Mouse (Mus musculus): ENCODE data around the gene Clic3. TPM values are rescaled to one million over a fixed set of nuclear protein-coding genes. Genes with fewer than 3 reads are reported as not detected.

Gene Clic3
- polyA plus RNA-seq, 1 experiment from 2014 or later = 3.2 TPM

- Histone ChIP-seq H3K27me3 (no peaks in the 10 kb centered on the region), H3K9ac (no peak overlapping the region), H3K27ac (replicated peaks) (no peak overlapping the region), H3K4me3 (no peak overlapping the region), H3K36me3 (no peaks in the 10 kb centered on the region), H3K9me3 (no peaks in the 10 kb centered on the region), H3K4me2 (no peak overlapping the region), H3K4me1 (replicated peaks) (peaks cover 8% of the 10 kb centered on the region)
- WGBS = 45% methylated on average over 4 of the region's 4 CpGs
- no peak for ATAC-seq (ENCODE audit: low read depth)
These were observed 39.8 kb downstream of the Clic3 start for GRCm38 (mm10) chr2:25496462-25496861.

DNA sequence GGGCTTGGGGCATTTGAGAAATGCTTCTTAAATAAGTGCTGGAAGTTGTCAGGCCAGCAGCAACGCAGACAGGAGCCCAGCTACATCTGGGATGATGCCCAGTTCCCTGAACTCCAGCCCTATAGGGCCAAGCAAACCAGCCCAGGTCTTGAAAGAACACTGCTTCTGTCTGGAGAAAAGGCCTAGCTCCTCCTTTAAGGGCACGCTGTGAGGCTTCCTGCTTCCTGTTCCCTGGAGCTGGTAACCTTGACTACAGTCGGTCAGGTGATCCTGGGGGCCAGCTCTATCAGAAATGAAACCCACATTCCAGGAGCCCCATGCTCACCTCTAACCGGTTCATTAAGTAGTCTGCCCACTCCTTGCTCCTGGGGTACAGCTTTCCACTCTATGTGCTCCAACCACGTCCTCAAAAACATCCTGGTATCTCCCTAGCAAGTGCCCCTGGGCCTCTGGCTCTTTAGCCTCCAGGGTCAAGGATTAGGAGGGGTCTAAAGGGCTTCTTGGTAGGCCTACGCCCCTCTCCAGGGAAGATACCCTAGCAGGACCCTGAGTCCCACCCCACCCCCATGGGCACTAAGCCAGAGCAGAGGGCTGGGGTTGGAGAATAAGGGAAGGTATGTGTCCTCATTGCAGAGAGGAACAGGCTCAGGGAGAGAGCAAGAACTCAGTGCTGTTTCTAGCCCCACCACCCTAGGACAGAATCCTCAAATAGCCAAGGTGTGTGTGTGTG is 41.4 kb downstream of the Clic3 start:
- Histone ChIP-seq H3K27me3 (no peaks in the 10 kb centered on the region), H3K27ac (replicated peaks) (no peak overlapping the region), H3K9me3 (no peaks in the 10 kb centered on the region), H3K36me3 (peaks cover 4% of the 10 kb centered on the region), H3K4me2 (no peak overlapping the region), H3K4me3 (no peak overlapping the region), H3K4me1 (replicated peaks) (peaks cover 18% of the 10 kb centered on the region), H3K9ac (peak overlapping the region; percentile 8; the same call in 1 of the 2 replicates)
- WGBS = 62% methylated on average over 6 of the region's 6 CpGs
- ATAC-seq (ENCODE audit: low read depth) = no peak

GRCm38 (mm10) chr2:25498622-25499478 is 42.2 kb downstream of the Clic3 start:
- no peak overlapping the region for H3K27ac ChIP-seq (replicated peaks)
- WGBS = 73% methylated on average over 15 of the region's 15 CpGs
- H3K4me2 ChIP-seq = no peak overlapping the region
- H3K9me3 ChIP-seq = no peaks in the 10 kb centered on the region
- H3K36me3 ChIP-seq = peaks cover 13% of the 10 kb centered on the region
- ATAC-seq (ENCODE audit: low read depth) = no peak
- H3K4me3 ChIP-seq = no peak overlapping the region
- H3K4me1 ChIP-seq (replicated peaks) = peaks cover 18% of the 10 kb centered on the region
- H3K9ac ChIP-seq = no peak overlapping the region
- H3K27me3 ChIP-seq = no peaks in the 10 kb centered on the region

DNA sequence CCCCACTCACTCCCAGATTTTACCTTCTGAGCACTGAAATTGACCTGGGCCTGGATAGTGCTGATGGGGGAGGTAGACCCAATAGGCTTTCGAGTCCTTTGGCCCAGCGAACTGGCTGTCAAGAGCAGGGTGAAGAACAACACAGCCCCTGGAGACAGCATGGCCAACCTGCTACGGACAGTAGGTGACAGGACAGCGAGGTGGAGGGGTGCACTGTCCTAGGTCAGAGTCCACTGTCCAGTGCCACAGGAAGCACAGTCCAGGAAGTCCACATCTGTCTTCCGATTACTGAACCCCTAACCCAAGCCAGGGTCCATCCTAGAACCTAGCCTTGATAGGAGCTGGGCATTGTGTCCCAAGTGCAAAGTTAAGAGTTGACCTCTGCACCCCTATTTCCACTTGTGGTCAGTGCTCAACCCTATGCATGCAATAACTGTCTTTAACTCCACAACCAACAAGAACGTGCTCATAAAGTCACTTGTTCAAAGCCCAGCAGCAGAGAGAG is 43.5 kb downstream of the Clic3 start:
- Histone ChIP-seq H3K9ac (peak overlapping the region; percentile 58), H3K9me3 (no peaks in the 10 kb centered on the region), H3K4me3 (peak overlapping the region; percentile 93), H3K27ac (replicated peaks) (no peak overlapping the region), H3K4me2 (peak overlapping the region; percentile 100), H3K36me3 (peaks cover 26% of the 10 kb centered on the region), H3K4me1 (replicated peaks) (peaks cover 18% of the 10 kb centered on the region), H3K27me3 (no peaks in the 10 kb centered on the region)
- peak; percentile 19 for ATAC-seq (ENCODE audit: low read depth)
- 71% methylated on average over 6 of the region's 6 CpGs for WGBS

DNA sequence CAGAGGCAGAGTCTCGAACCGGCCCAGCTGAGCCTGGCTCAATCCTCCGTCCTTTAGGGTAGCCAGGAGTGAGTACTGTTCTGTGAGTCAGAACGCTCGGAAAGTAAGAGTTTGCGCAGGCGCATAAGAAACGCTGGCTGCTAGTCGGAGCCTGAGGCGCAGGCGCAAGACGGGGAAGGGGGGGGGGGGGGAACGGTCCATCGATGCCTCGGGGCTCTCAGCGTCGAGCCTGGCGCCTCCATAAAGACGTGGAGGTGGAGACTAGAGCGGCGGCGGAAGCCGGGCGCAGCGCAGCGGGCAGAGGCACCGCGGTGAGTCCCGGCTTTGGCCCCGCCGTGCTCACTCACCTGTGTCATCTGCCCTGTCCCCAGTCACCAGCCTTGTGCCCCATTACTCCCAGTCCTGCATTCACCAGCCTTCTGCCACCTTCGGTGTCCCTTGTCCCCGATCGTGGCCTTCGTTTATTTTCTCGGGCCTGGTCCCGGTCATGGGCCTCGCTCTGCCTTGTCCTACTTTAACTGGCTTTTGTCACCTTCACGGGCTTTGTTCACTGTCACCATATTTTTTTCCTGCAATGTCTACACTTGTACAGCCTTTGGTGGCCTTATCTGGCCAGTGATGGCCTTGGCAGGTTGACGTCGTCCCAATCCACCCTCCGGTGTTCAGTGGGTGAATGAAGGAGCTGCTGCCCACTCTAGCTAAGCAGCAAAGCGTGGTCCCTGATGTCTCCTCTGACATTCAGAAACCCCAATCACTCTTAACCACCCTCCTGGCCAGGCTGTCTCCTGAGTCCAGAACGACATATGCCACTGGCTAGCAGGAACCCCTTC is 44.2 kb downstream of the Clic3 start, which contains the start of gene Fbxw5:
Gene Fbxw5 (plus strand): TSS at position 175 of the 830 bp plus-strand sequence.
- H3K4me1 ChIP-seq (replicated peaks) = peaks cover 18% of the 10 kb centered on the region
- H3K27ac ChIP-seq (replicated peaks) = peak within 1 kb of the TSS; percentile 84
- H3K9ac ChIP-seq = peak within 1 kb of the TSS; percentile 99
- WGBS = 2% methylated on average over 37 of the region's 44 CpGs
- peak within 1 kb of the TSS; percentile 100 for H3K4me2 ChIP-seq
- H3K9me3 ChIP-seq = no peaks in the 10 kb centered on the region
- peak within 1 kb of the TSS; percentile 93 for H3K4me3 ChIP-seq
- no peaks in the 10 kb centered on the region for H3K27me3 ChIP-seq
- H3K36me3 ChIP-seq = peaks cover 32% of the 10 kb centered on the region
- ATAC-seq (ENCODE audit: low read depth) = peak; percentile 87

GRCm38 (mm10) chr2:25501593-25502486 is 45.2 kb downstream of the Clic3 start, which contains the start of gene C8g:
Gene C8g (minus strand): TSS chr2:25501719.
- H3K36me3 ChIP-seq = peaks cover 37% of the 10 kb centered on the region
- no peaks in the 10 kb centered on the region for H3K27me3 ChIP-seq
- H3K4me2 ChIP-seq = peak within 1 kb of the TSS; percentile 100
- no peaks in the 10 kb centered on the region for H3K9me3 ChIP-seq
- peaks cover 18% of the 10 kb centered on the region for H3K4me1 ChIP-seq (replicated peaks)
- peak within 1 kb of the TSS; percentile 99 for H3K9ac ChIP-seq
- peak; percentile 4; the same call in 1 of the 2 replicates for ATAC-seq (ENCODE audit: low read depth)
- peak within 1 kb of the TSS; percentile 84 for H3K27ac ChIP-seq (replicated peaks)
- peak within 1 kb of the TSS; percentile 93 for H3K4me3 ChIP-seq
- WGBS = 77% methylated on average over 20 of the region's 20 CpGs

DNA sequence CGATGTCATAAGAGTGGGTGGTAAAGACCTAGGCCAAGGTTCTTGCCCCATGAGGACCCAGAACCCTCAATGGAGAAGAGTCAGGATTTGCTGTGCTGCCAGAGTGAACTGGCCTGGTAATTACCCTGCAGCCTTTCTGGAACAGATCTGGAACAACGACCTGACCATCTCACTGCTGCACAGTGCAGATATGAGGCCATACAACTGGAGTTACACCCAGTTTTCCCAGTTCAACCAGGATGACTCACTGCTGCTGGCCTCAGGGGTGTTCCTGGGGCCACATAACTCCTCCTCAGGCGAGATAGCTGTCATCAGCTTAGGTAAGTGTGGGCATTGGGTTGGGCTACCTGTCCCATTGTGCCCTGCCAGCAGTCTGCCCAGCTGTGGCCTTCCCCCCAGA is 46.1 kb downstream of the Clic3 start:
- no peak for ATAC-seq (ENCODE audit: low read depth)
- 85% methylated on average over 3 of the region's 3 CpGs for WGBS
- Histone ChIP-seq H3K4me3 (no peak overlapping the region), H3K4me2 (no peak overlapping the region), H3K36me3 (peaks cover 37% of the 10 kb centered on the region), H3K27ac (replicated peaks) (no peak overlapping the region), H3K9ac (no peak overlapping the region), H3K27me3 (no peaks in the 10 kb centered on the region), H3K4me1 (replicated peaks) (peaks cover 18% of the 10 kb centered on the region), H3K9me3 (no peaks in the 10 kb centered on the region)

GRCm38 (mm10) chr2:25504538-25504937 is 47.9 kb downstream of the Clic3 start:
- Histone ChIP-seq H3K27me3 (no peaks in the 10 kb centered on the region), H3K27ac (replicated peaks) (no peak overlapping the region), H3K4me3 (no peak overlapping the region), H3K4me2 (no peak overlapping the region), H3K4me1 (replicated peaks) (peaks cover 18% of the 10 kb centered on the region), H3K9ac (no peak overlapping the region), H3K9me3 (no peaks in the 10 kb centered on the region), H3K36me3 (peaks cover 37% of the 10 kb centered on the region)
- WGBS = 94% methylated on average over 19 of the region's 19 CpGs
- no peak for ATAC-seq (ENCODE audit: low read depth)

DNA sequence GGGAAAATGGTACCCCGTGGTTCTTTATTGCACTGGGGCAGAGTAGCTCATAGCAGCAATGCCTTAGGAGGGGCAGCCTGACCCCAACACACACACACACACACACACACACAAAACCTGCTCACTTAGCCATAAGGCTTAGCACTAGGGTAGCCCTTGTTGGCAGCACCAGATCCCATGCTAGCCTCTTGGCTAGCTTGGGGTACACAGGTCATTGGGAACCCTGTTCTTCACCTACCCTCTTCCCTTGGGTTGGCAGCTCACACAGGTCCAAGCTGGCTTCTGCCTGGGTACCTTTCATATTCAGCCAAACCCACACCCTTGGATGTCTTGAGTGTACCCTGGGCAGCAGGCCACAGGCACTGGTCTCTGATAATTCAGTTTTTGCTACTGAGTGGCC is 48.4 kb downstream of the Clic3 start:
- no peak overlapping the region for H3K4me2 ChIP-seq

GRCm38 (mm10) chr2:25505860-25506259 is 49.2 kb downstream of the Clic3 start:
- H3K36me3 ChIP-seq = peaks cover 37% of the 10 kb centered on the region
- WGBS = 95% methylated on average over 4 of the region's 4 CpGs
- H3K4me2 ChIP-seq = no peak overlapping the region
- no peaks in the 10 kb centered on the region for H3K27me3 ChIP-seq
- H3K9me3 ChIP-seq = no peaks in the 10 kb centered on the region
- ATAC-seq (ENCODE audit: low read depth) = no peak
- no peak overlapping the region for H3K27ac ChIP-seq (replicated peaks)
- no peak overlapping the region for H3K9ac ChIP-seq
- peaks cover 13% of the 10 kb centered on the region for H3K4me1 ChIP-seq (replicated peaks)
- no peak overlapping the region for H3K4me3 ChIP-seq

More for the DNA sequence above, 48.4 kb downstream of the Clic3 start:
- H3K9me3 ChIP-seq = no peaks in the 10 kb centered on the region
- peaks cover 17% of the 10 kb centered on the region for H3K4me1 ChIP-seq (replicated peaks)
- 100% methylated on average over 1 of the region's 1 CpGs for WGBS
- no peak overlapping the region for H3K9ac ChIP-seq
- no peak for ATAC-seq (ENCODE audit: low read depth)
- no peak overlapping the region for H3K27ac ChIP-seq (replicated peaks)
- H3K36me3 ChIP-seq = peaks cover 37% of the 10 kb centered on the region
- no peak overlapping the region for H3K4me3 ChIP-seq
- H3K27me3 ChIP-seq = no peaks in the 10 kb centered on the region

GRCm38 (mm10) chr2:25506964-25507363 is 50.3 kb downstream of the Clic3 start:
- Histone ChIP-seq H3K9me3 (no peaks in the 10 kb centered on the region), H3K27me3 (no peaks in the 10 kb centered on the region), H3K27ac (replicated peaks) (no peak overlapping the region), H3K9ac (no peak overlapping the region), H3K4me3 (no peak overlapping the region), H3K4me2 (no peak overlapping the region), H3K36me3 (peaks cover 37% of the 10 kb centered on the region), H3K4me1 (replicated peaks) (peaks cover 5% of the 10 kb centered on the region)
- ATAC-seq (ENCODE audit: low read depth) = no peak
- WGBS = 35% methylated on average over 5 of the region's 5 CpGs

Data from neural tube, embryonic 13.5 days (tissue).